Mouse (Mus musculus) embryonic fibroblast, embryonic 13.5 days (primary cell): ENCODE measurements around the gene Alpl.

Source experiments
- CTCF ChIP-seq: IDR thresholded peaks from 2 replicates; pipeline ENCODE4 v1.5.1; 2011; ENCODE audit warnings: mild to moderate bottlenecking, control low read depth, low read length, moderate library complexity, borderline replicate concordance; ENCODE audit not compliant: insufficient read depth
- POLR2A ChIP-seq: IDR thresholded peaks from 2 replicates; pipeline ENCODE4 v1.6.1; 2011; ENCODE audit warnings: low read depth, mild to moderate bottlenecking, control low read depth, low read length, moderate library complexity

DNA sequence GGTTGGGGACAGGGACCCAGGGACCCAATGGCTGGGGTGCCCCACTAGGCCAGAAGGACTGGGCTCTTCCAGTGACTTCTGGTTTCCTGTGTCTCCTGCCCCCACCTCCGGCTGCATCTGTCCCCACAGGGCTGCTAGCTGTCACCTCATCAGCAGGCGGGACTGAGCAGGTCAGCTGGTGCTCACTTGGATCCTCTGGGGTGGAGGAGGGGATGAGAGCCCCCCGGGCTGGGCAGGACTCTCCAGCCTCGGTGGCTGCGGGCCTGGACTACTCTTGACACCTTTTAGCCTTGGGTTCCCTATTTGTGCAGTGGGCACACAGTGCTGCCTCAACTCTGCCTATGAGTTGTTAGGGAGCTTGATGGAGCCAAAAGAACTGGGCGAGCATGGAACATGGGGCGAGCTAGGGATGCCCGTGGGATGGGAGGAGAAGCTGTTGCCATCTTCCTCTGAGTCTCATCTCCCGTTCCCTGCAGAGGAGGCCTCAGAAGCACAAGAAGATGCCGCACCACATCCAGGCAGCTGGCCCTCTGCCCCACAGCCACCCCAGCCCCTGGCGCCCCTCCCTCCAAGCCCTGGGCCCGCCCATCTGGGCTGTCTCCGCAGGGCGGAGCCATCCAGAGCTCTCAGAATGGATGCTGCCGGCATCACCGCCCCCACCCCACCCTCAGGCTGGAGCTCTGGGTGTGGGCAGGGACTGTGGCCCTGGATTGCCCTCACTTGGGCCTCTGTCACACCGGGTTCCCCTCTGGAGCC lies 67.6 kb downstream of the Alpl start:
- no peak for TF ChIP-seq CTCF
- TF ChIP-seq POLR2A: no peak
